Mouse (Mus musculus): Measurements from ENCODE around the gene Fgf11. TPM values are rescaled to one million over a fixed set of nuclear protein-coding genes. Genes with fewer than 3 reads are reported as not detected.

Gene Fgf11
- total RNA-seq (2014; rRNA removed) (12.7 and 16.4 TPM in 2 replicates), polyA plus RNA-seq (2015; fragmentation: Nextera tagmentation; extraction: Ambion mirVana) (2.6 and 2.8 TPM in 2 replicates)

- no peak for TF ChIP-seq CTCF (IDR thresholded peaks at IDR 0.05)
- peak within 1 kb of the TSS; percentile 49 for H3K4me3 ChIP-seq (ENCODE audit: low read depth, low read length)
- 0 out of 2 replicates have a peak, but pooled peaks cover 6% of the 10 kb centered on the region for H3K36me3 ChIP-seq (ENCODE audit: insufficient read depth, low read length)
- no peak for ATAC-seq (ENCODE audit: low FRiP score)
- no peaks in the 10 kb centered on the region for H3K9me3 ChIP-seq (ENCODE audit: low read length)
- H3K4me2 ChIP-seq (ENCODE audit: low read depth, low read length, poor library complexity, severe bottlenecking) = peak within 1 kb of the TSS; percentile 96
- H3K27ac ChIP-seq (ENCODE audit: low read depth, low read length) = peak within 1 kb of the TSS; percentile 90
- DNase-seq (ENCODE audit: low spot score) = no peak
- H3K27me3 ChIP-seq (ENCODE audit: insufficient read depth, low read length) = peaks cover 4% of the 10 kb centered on the region; the same call in 1 of the 2 replicates
- 1% methylated on average over 30 of the region's 33 CpGs for WGBS
- peaks cover 11% of the 10 kb centered on the region; the same call in 1 of the 2 replicates for H3K4me1 ChIP-seq (ENCODE audit: insufficient read depth, low read length)
- H3K9ac ChIP-seq (replicated peaks; ENCODE audit: low read length, poor library complexity, severe bottlenecking) = peak within 1 kb of the TSS; percentile 68
These were observed at the start of gene Fgf11 for GRCm38 (mm10) chr11:69801379-69801977. Gene Fgf11, minus strand, starts transcription at chr11:69801857.

GRCm38 (mm10) chr11:69850754-69851153 is 49.1 kb upstream of the Fgf11 start:
- no peak overlapping the region for H3K9ac ChIP-seq (replicated peaks; ENCODE audit: low read length, poor library complexity, severe bottlenecking)
- H3K27ac ChIP-seq (ENCODE audit: low read depth, low read length) = no peak overlapping the region
- no peak for TF ChIP-seq CTCF (IDR thresholded peaks at IDR 0.05)
- DNase-seq (ENCODE audit: low spot score) (no peak), ATAC-seq (ENCODE audit: low FRiP score) (no peak)
- peaks cover 14% of the 10 kb centered on the region; the same call in 1 of the 2 replicates for H3K4me1 ChIP-seq (ENCODE audit: insufficient read depth, low read length)
- no peak overlapping the region for H3K4me2 ChIP-seq (ENCODE audit: low read depth, low read length, poor library complexity, severe bottlenecking)
- H3K36me3 ChIP-seq (ENCODE audit: insufficient read depth, low read length) = peaks cover 34% of the 10 kb centered on the region
- 75% methylated on average over 8 of the region's 8 CpGs for WGBS
- H3K4me3 ChIP-seq (ENCODE audit: low read depth, low read length) = no peak overlapping the region
- no peaks in the 10 kb centered on the region for H3K9me3 ChIP-seq (ENCODE audit: low read length)
- no peaks in the 10 kb centered on the region for H3K27me3 ChIP-seq (ENCODE audit: insufficient read depth, low read length)

- no peak for TF ChIP-seq CTCF (IDR thresholded peaks at IDR 0.05)
- H3K4me1 ChIP-seq (ENCODE audit: insufficient read depth, low read length) = peaks cover 9% of the 10 kb centered on the region; the same call in 1 of the 2 replicates
- H3K9me3 ChIP-seq (ENCODE audit: low read length) = no peaks in the 10 kb centered on the region
- no peak overlapping the region for H3K4me2 ChIP-seq (ENCODE audit: low read depth, low read length, poor library complexity, severe bottlenecking)
- no peak for ATAC-seq (ENCODE audit: low FRiP score)
- H3K27ac ChIP-seq (ENCODE audit: low read depth, low read length) = no peak overlapping the region
- no peak for DNase-seq (ENCODE audit: low spot score)
- H3K4me3 ChIP-seq (ENCODE audit: low read depth, low read length) = no peak overlapping the region
- H3K9ac ChIP-seq (replicated peaks; ENCODE audit: low read length, poor library complexity, severe bottlenecking) = no peak overlapping the region
- 92% methylated on average over 15 of the region's 15 CpGs for WGBS
- no peaks in the 10 kb centered on the region for H3K27me3 ChIP-seq (ENCODE audit: insufficient read depth, low read length)
- peaks cover 34% of the 10 kb centered on the region for H3K36me3 ChIP-seq (ENCODE audit: insufficient read depth, low read length)
These were observed 48.2 kb upstream of the Fgf11 start for GRCm38 (mm10) chr11:69849884-69850283.

GRCm38 (mm10) chr11:69849128-69849527 is 47.5 kb upstream of the Fgf11 start:
- Histone ChIP-seq H3K27me3 (ENCODE audit: insufficient read depth, low read length) (no peaks in the 10 kb centered on the region), H3K4me2 (ENCODE audit: low read depth, low read length, poor library complexity, severe bottlenecking) (no peak overlapping the region), H3K4me3 (ENCODE audit: low read depth, low read length) (no peak overlapping the region), H3K4me1 (ENCODE audit: insufficient read depth, low read length) (peaks cover 9% of the 10 kb centered on the region; the same call in 1 of the 2 replicates), H3K36me3 (ENCODE audit: insufficient read depth, low read length) (peaks cover 34% of the 10 kb centered on the region), H3K9ac (replicated peaks; ENCODE audit: low read length, poor library complexity, severe bottlenecking) (no peak overlapping the region), H3K27ac (ENCODE audit: low read depth, low read length) (no peak overlapping the region), H3K9me3 (ENCODE audit: low read length) (no peaks in the 10 kb centered on the region)
- DNase-seq (ENCODE audit: low spot score) (no peak), ATAC-seq (ENCODE audit: low FRiP score) (no peak)
- WGBS = 88% methylated on average over 9 of the region's 9 CpGs
- no peak for TF ChIP-seq CTCF (IDR thresholded peaks at IDR 0.05)

- Histone ChIP-seq H3K4me3 (ENCODE audit: low read depth, low read length) (peak overlapping the region; percentile 70), H3K27me3 (ENCODE audit: insufficient read depth, low read length) (no peaks in the 10 kb centered on the region), H3K9ac (replicated peaks; ENCODE audit: low read length, poor library complexity, severe bottlenecking) (no peak overlapping the region), H3K9me3 (ENCODE audit: low read length) (no peaks in the 10 kb centered on the region), H3K4me1 (ENCODE audit: insufficient read depth, low read length) (peaks cover 9% of the 10 kb centered on the region; the same call in 1 of the 2 replicates), H3K27ac (ENCODE audit: low read depth, low read length) (no peak overlapping the region), H3K4me2 (ENCODE audit: low read depth, low read length, poor library complexity, severe bottlenecking) (peak overlapping the region; percentile 74), H3K36me3 (ENCODE audit: insufficient read depth, low read length) (peaks cover 34% of the 10 kb centered on the region)
- TF ChIP-seq CTCF (IDR thresholded peaks at IDR 0.05) = no peak
- 93% methylated on average over 6 of the region's 6 CpGs for WGBS
- DNase-seq (ENCODE audit: low spot score) = no peak
- ATAC-seq (ENCODE audit: low FRiP score) = no peak
These were observed 46.4 kb upstream of the Fgf11 start for GRCm38 (mm10) chr11:69848021-69848420.
